In the genomic region with DNA sequence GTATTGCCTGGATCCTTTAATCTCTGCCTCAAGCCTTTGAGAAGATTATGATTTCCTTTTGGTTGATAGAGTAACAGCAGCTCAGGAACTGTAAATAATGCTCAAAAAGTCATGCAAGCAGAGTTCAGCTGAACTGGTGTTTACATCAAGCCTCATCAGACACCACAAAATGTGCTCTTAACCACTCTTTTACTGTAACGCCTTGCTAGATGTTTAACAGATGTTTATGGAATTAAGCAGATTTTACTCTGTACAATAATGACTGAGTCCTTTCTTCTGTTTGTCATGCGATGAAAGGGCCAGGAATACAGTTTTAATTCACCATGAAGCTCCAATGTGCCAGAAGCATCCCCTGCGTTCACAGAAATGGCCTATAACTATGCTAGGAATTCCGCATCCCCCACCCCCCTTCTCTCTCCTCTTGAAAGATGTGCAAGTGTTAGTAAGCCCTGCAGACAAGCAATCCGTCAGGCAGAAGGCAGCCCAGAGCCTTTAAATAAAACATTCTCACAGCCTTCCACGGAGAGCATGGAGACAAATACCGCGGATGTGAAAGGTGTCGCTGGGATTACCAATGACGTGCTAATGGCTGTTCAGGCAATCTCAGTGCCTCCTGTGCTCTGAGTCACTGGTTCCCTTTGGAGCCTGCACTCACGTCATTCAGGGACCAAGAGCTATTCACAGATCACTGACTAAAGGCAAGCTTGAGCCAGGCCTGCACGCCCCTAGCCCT, we compare ENCODE assay signal across 8 mouse cellular contexts.
DNase-seq lines count a peak whose midpoint lies in the region; ATAC-seq lines count a peak whose summit lies in the region.

No protein-coding gene starts in this region.

- no peaks in the 10 kb centered on the region for H3K36me3 ChIP-seq in intestine, embryonic 15.5 days

- H3K4me1 ChIP-seq in intestine, embryonic 15.5 days (replicated peaks) = peaks cover 6% of the 10 kb centered on the region

- no peak for DNase-seq in frontal cortex, postnatal 25 days (ENCODE audit: low spot score in 2 of 2)
- DNase-seq in right cerebral cortex, postnatal 10 days (ENCODE audit: low spot score in 2 of 2) = peak; percentile 23 to 29
- no peak for DNase-seq in right cerebral cortex, postnatal 25 days
- peak; percentile 57 for DNase-seq in retina, postnatal 1 day
- DNase-seq in thymus, postnatal 36 days = no peak
- DNase-seq in B cell, adult 2 months = no peak

- H3K27ac ChIP-seq in intestine, embryonic 15.5 days = peak overlapping the region; percentile 27; the same call in 1 of the 2 replicates

- H3K4me2 ChIP-seq in intestine, embryonic 15.5 days (replicated peaks) = peak overlapping the region; percentile 35

- H3K9ac ChIP-seq in intestine, embryonic 15.5 days = no peak overlapping the region

- H3K4me3 ChIP-seq in intestine, embryonic 15.5 days (replicated peaks) = no peak overlapping the region

- H3K27me3 ChIP-seq in intestine, embryonic 15.5 days (replicated peaks) = no peaks in the 10 kb centered on the region

- 9% methylated on average over 12 of the region's 12 CpGs for WGBS in intestine, embryonic 15.5 days

- no peaks in the 10 kb centered on the region for H3K9me3 ChIP-seq in intestine, embryonic 15.5 days

- peak; percentile 53 for ATAC-seq in frontal cortex, adult (ENCODE audit: low TSS enrichment)
- peak; percentile 72 for ATAC-seq in intestine, embryonic 15.5 days

Comparison
In these comparisons a context has a peak if more than half of its experiments do, and no peak if none do; other contexts are left out.
1. DNase-seq: peak in right cerebral cortex, postnatal 10 days (2 of 2) and retina, postnatal 1 day (single experiment); none in frontal cortex, postnatal 25 days (0 of 2), right cerebral cortex, postnatal 25 days (single experiment), thymus, postnatal 36 days (0 of 2) and B cell, adult 2 months (0 of 2).